Mouse (Mus musculus) heart, adult 2 months (tissue): ENCODE measurements around the gene Patj.

Experiments used
- CTCF ChIP-seq: fragments of 200-600 bp; IDR thresholded peaks from 2 replicates; pipeline ENCODE4 v1.8.1; 2022; ENCODE audit warnings: antibody characterized with exemption, mild to moderate bottlenecking, moderate library complexity
- POLR2A ChIP-seq: fragments of 200-500 bp; IDR thresholded peaks from 2 replicates; pipeline ENCODE4 v1.6.1; 2011; ENCODE audit warnings: mild to moderate bottlenecking, low read depth, low read length, control low read depth; ENCODE audit not compliant: insufficient read depth

- no peak for TF ChIP-seq CTCF
- no peak for TF ChIP-seq POLR2A
Observed at GRCm38 (mm10) chr4:98728716-98729115, 333.1 kb downstream of the Patj start.
